Mouse (Mus musculus): ENCODE data around the gene Snx25.

Snx25 gene

GRCm38 (mm10) chr8:46152064-46153031 is at the start of gene Snx25:
Snx25 (minus strand) TSS chr8:46152159.
- in situ Hi-C loops (cut with MboI, MseI): loop anchor here (25.0 kb wide), 1 partner anchor 1510 kb away; no protein-coding TSS in a partner anchor

- in situ Hi-C loops (cut with MboI, MseI): no loop called here
Measured at GRCm38 (mm10) chr8:46197673-46198072, 45.7 kb upstream of the Snx25 start.

GRCm38 (mm10) chr8:46196877-46197276 is 44.9 kb upstream of the Snx25 start:
- in situ Hi-C loops (cut with MboI, MseI): no loop called here

- in situ Hi-C loops (cut with MboI, MseI): no loop called here
Measured at GRCm38 (mm10) chr8:46193100-46193499, 41.1 kb upstream of the Snx25 start.

GRCm38 (mm10) chr8:46185361-46185760 is 33.4 kb upstream of the Snx25 start:
- in situ Hi-C loops (cut with MboI, MseI): no loop called here

GRCm38 (mm10) chr8:46180136-46180535 is 28.2 kb upstream of the Snx25 start:
- in situ Hi-C loops (cut with MboI, MseI): no loop called here

- in situ Hi-C loops (cut with MboI, MseI): loop anchor here (25.0 kb wide), 1 partner anchor 1489 kb away; no protein-coding TSS in a partner anchor
Measured at GRCm38 (mm10) chr8:46173651-46174050, 21.7 kb upstream of the Snx25 start.

GRCm38 (mm10) chr8:46163870-46164190 is 11.9 kb upstream of the Snx25 start:
- in situ Hi-C loops (cut with MboI, MseI): loop anchor here (25.0 kb wide), 1 partner anchor 1498 kb away; no protein-coding TSS in a partner anchor

- in situ Hi-C loops (cut with MboI, MseI): loop anchor here (25.0 kb wide), 1 partner anchor 1499 kb away; no protein-coding TSS in a partner anchor
Measured at GRCm38 (mm10) chr8:46162953-46163869, 11.3 kb upstream of the Snx25 start.

GRCm38 (mm10) chr8:46153042-46153441 is 1.1 kb upstream of the Snx25 start:
- in situ Hi-C loops (cut with MboI, MseI): loop anchor here (25.0 kb wide), 1 partner anchor 1509 kb away; no protein-coding TSS in a partner anchor

GRCm38 (mm10) chr8:46151202-46152062 is 527 bp downstream of the Snx25 start, which contains the start of gene Cfap97:
Cfap97 (plus strand) TSS chr8:46151771.
- in situ Hi-C loops (cut with MboI, MseI): loop anchor here (25.0 kb wide), 1 partner anchor 1511 kb away; no protein-coding TSS in a partner anchor

- in situ Hi-C loops (cut with MboI, MseI): loop anchor here (25.0 kb wide), 1 partner anchor 1513 kb away; no protein-coding TSS in a partner anchor
Measured at GRCm38 (mm10) chr8:46149782-46150181, 2.2 kb downstream of the Snx25 start.

GRCm38 (mm10) chr8:46149306-46149705 is 2.7 kb downstream of the Snx25 start:
- in situ Hi-C loops (cut with MboI, MseI): no loop called here

GRCm38 (mm10) chr8:46146173-46146572 is 5.8 kb downstream of the Snx25 start:
- in situ Hi-C loops (cut with MboI, MseI): no loop called here

- in situ Hi-C loops (cut with MboI, MseI): no loop called here
Measured at GRCm38 (mm10) chr8:46143924-46144323, 8.0 kb downstream of the Snx25 start.

GRCm38 (mm10) chr8:46143470-46143869 is 8.5 kb downstream of the Snx25 start:
- in situ Hi-C loops (cut with MboI, MseI): no loop called here

GRCm38 (mm10) chr8:46142498-46143081 is 9.4 kb downstream of the Snx25 start:
- in situ Hi-C loops (cut with MboI, MseI): no loop called here

- in situ Hi-C loops (cut with MboI, MseI): no loop called here
Measured at GRCm38 (mm10) chr8:46141688-46142087, 10.3 kb downstream of the Snx25 start.

GRCm38 (mm10) chr8:46140376-46141120 is 11.4 kb downstream of the Snx25 start:
- in situ Hi-C loops (cut with MboI, MseI): no loop called here

Data from T-helper 1 cell (primary cell).